Mouse (Mus musculus) lung, embryonic 14.5 days (tissue): ENCODE measurements around the gene Zfp408. TPM values are rescaled to one million over a fixed set of nuclear protein-coding genes. Genes with fewer than 3 reads are reported as not detected.
"Not testable (repeated sequence)": the region's sequence is repeated elsewhere in the genome, so short reads cannot be mapped to it uniquely, and the experiment has no call there.

ENCODE experiments used
- ATAC-seq: fragments of 200-750 bp; cut with Nextera tagmentation; 2 replicates; pipeline ENCODE4 v1.8.0; 2017; ENCODE audit warnings: mild to moderate bottlenecking, moderate TSS enrichment, moderate library complexity; ENCODE audit not compliant: insufficient read depth
- DNase-seq: peaks from one replicate; pipeline ENCODE4 v3.0.0-alpha.2; 2015
- H3K27ac ChIP-seq: fragments of 300-500 bp; sonication (generic); 2 replicates; pipeline ENCODE4 v1.5.1; 2014; ENCODE audit warnings: low read depth, mild to moderate bottlenecking, moderate library complexity
- H3K27me3 ChIP-seq: fragments of 300-500 bp; sonication (generic); 2 replicates; pipeline ENCODE4 v1.6.1; 2014; ENCODE audit warnings: low read length, control low read depth; ENCODE audit not compliant: insufficient read depth
- H3K36me3 ChIP-seq: fragments of 300-500 bp; sonication (generic); 2 replicates; pipeline ENCODE4 v1.6.1; 2014; ENCODE audit warnings: control low read depth; ENCODE audit not compliant: insufficient read depth
- H3K4me1 ChIP-seq: fragments of 300-500 bp; sonication (generic); 2 replicates; pipeline ENCODE4 v1.6.1; 2014; ENCODE audit warnings: antibody characterized with exemption, control low read depth; ENCODE audit not compliant: insufficient read depth
- H3K4me2 ChIP-seq: fragments of 300-500 bp; sonication (generic); 2 replicates; pipeline ENCODE4 v1.6.1; 2014; ENCODE audit warnings: mild to moderate bottlenecking
- H3K4me3 ChIP-seq: fragments of 300-500 bp; sonication (generic); 2 replicates; pipeline ENCODE4 v1.5.1; 2014; ENCODE audit warnings: low read depth, low read length
- H3K9ac ChIP-seq: fragments of 300-500 bp; sonication (generic); 2 replicates; pipeline ENCODE4 v1.6.1; 2014
- H3K9me3 ChIP-seq: fragments of 300-500 bp; sonication (generic); 2 replicates; pipeline ENCODE4 v1.6.1; 2016; ENCODE audit warnings: low read depth, low read length, control low read depth
- CTCF ChIP-seq: IDR thresholded peaks from 2 replicates; pipeline ENCODE4 v1.5.1; 2016; ENCODE audit warnings: antibody characterized with exemption, low read depth
- WGBS: fragments of 180-500 bp; shearing (Covaris S2); extraction: QIAGEN DNeasy Blood & Tissue Kit; methylation state at CpG from one replicate; pipeline ENCODE4 v1.1.7; 2014; 5-methylcytosine and 5-hydroxymethylcytosine counted together
- polyA plus RNA-seq: library from polyadenylated mRNA; unstranded; fragments of >200 nt; fragmentation: Nextera tagmentation; extraction: Ambion mirVana; gene quantifications from 2 replicates; pipeline ENCODE4 v1.2.1, GENCODE M21; 2014

Zfp408 gene
- polyA plus RNA-seq, 1 experiment from 2014 or later = 7.0 TPM

DNA sequence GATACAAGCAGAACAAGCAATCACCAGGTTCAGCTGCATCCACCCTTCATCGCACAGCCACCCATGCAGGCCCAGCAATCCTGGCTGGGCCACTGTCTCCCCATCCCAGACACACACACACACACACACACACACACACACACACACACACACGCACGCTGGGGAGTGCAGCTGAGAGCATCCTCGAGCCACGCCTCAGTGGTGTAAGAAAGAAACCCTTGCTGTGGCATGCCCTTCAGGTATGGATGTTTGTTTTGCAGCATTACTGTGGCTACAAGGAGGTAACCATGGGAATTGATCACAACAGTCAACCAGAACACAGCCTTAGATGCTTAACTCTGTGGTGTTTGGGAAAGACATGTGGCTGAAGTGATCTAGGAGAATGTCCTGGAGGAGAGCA lies 17.3 kb downstream of the Zfp408 start:
- Histone ChIP-seq H3K27me3 (no peaks in the 10 kb centered on the region), H3K4me3 (no peak overlapping the region), H3K4me2 (no peak overlapping the region), H3K9ac (no peak overlapping the region), H3K27ac (no peak overlapping the region), H3K4me1 (no peaks in the 10 kb centered on the region), H3K36me3 (no peaks in the 10 kb centered on the region), H3K9me3 (no peaks in the 10 kb centered on the region)
- ATAC-seq = no peak
- WGBS = 67% methylated on average over 5 of the region's 5 CpGs
- no peak for TF ChIP-seq CTCF
- no peak for DNase-seq

DNA sequence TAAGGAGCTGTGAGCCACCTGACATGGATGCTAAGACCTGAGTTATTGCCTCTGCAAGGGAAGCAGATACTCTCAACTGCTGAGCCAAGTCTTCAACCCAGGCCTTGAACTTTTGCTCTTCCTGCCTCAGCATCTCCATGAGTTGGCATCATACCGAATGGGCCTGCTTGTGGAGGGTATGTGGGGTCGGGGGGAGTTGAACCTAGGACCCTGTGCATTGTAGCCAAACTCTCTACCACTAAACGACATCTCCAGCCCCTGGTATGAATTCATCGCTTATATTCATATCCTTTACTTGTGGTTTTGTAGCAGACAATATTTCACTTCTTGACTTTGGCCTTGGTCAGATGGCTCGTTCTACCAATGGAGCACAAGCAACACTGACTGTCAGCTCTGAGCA lies 17.8 kb downstream of the Zfp408 start:
- DNase-seq (no peak), ATAC-seq (no peak)
- H3K27ac ChIP-seq = no peak overlapping the region
- no peak overlapping the region for H3K4me2 ChIP-seq
- no peak overlapping the region for H3K4me3 ChIP-seq
- no peaks in the 10 kb centered on the region for H3K4me1 ChIP-seq
- no peaks in the 10 kb centered on the region for H3K36me3 ChIP-seq
- no peaks in the 10 kb centered on the region for H3K9me3 ChIP-seq
- no peaks in the 10 kb centered on the region for H3K27me3 ChIP-seq
- no peak overlapping the region for H3K9ac ChIP-seq
- no peak for TF ChIP-seq CTCF
- 78% methylated on average over 5 of the region's 5 CpGs for WGBS

DNA sequence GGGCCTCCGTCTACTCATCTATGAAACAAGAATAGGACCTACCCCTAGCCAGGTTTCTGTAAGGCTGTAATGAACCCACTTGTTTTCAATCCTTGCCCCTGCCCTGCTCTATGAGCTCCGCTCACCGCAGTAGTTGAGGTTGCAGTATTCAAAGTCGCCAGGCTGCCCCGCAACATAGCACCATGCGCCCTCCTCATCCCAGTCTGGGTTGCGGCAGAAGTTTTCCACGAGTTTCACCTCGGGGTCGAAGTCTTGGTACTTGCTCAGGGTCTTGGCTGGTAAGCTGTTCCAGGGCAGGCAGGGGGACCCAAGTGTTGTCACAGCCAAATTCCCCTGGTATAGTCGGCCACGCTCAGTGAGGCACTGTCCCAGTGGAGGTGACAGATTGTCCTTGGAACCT lies 19.2 kb downstream of the Zfp408 start:
- Histone ChIP-seq H3K4me2 (no peak overlapping the region), H3K9ac (no peak overlapping the region), H3K4me3 (no peak overlapping the region), H3K9me3 (no peaks in the 10 kb centered on the region), H3K27me3 (no peaks in the 10 kb centered on the region), H3K4me1 (no peaks in the 10 kb centered on the region), H3K27ac (no peak overlapping the region), H3K36me3 (no peaks in the 10 kb centered on the region)
- TF ChIP-seq CTCF = no peak
- WGBS = 85% methylated on average over 12 of the region's 12 CpGs
- DNase-seq (no peak), ATAC-seq (no peak)

DNA sequence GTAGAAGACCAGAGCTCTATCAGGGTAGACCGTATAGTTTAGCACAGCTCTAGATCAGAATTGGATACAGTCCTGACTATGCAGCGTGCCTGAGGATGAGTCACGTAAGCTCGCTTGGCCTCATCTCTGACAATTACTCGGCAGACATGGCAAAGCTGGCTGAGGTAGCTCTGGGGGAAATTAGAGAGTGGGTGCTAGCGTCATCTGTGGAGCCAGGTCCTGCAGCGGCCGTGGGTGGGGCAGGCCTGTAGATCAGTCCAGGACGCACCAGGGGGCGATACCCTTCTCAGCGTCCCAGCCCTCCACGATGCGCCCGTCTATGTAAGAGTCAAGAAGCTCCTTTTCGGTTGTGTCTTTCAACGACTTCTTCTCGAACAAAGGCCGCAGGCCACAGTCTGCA lies 19.9 kb downstream of the Zfp408 start:
- ATAC-seq (no peak), DNase-seq (no peak)
- Histone ChIP-seq H3K36me3 (0 out of 2 replicates have a peak, but pooled peaks cover under 1% of the 10 kb centered on the region), H3K4me3 (no peak overlapping the region), H3K4me1 (no peaks in the 10 kb centered on the region), H3K27ac (no peak overlapping the region), H3K9ac (no peak overlapping the region), H3K27me3 (no peaks in the 10 kb centered on the region), H3K9me3 (no peaks in the 10 kb centered on the region), H3K4me2 (no peak overlapping the region)
- WGBS = 79% methylated on average over 18 of the region's 18 CpGs
- TF ChIP-seq CTCF = no peak

- no peak for TF ChIP-seq CTCF
- H3K9me3 ChIP-seq = no peaks in the 10 kb centered on the region
- no peaks in the 10 kb centered on the region for H3K4me1 ChIP-seq
- peaks cover 12% of the 10 kb centered on the region; the same call in 1 of the 2 replicates for H3K36me3 ChIP-seq
- 91% methylated on average over 8 of the region's 8 CpGs for WGBS
- no peaks in the 10 kb centered on the region for H3K27me3 ChIP-seq
- no peak for DNase-seq
- H3K4me2 ChIP-seq = no peak overlapping the region
- H3K9ac ChIP-seq = no peak overlapping the region
- no peak overlapping the region for H3K4me3 ChIP-seq
- no peak overlapping the region for H3K27ac ChIP-seq
- no peak for ATAC-seq
Measured at GRCm38 (mm10) chr2:91628171-91628570, 21.4 kb downstream of the Zfp408 start.

GRCm38 (mm10) chr2:91627486-91627885 lies 22.1 kb downstream of the Zfp408 start:
- Histone ChIP-seq H3K9ac (no peak overlapping the region), H3K4me3 (no peak overlapping the region), H3K9me3 (no peaks in the 10 kb centered on the region), H3K4me1 (no peaks in the 10 kb centered on the region), H3K27ac (no peak overlapping the region), H3K4me2 (no peak overlapping the region), H3K27me3 (no peaks in the 10 kb centered on the region), H3K36me3 (peaks cover 15% of the 10 kb centered on the region)
- WGBS = 61% methylated on average over 5 of the region's 5 CpGs
- DNase-seq (no peak), ATAC-seq (no peak)
- TF ChIP-seq CTCF = no peak

GRCm38 (mm10) chr2:91623366-91623765 lies 26.2 kb downstream of the Zfp408 start:
- H3K9me3 ChIP-seq, H3K27me3 ChIP-seq, H3K9ac ChIP-seq, DNase-seq, H3K4me3 ChIP-seq, H3K27ac ChIP-seq, H3K4me2 ChIP-seq, ATAC-seq, H3K4me1 ChIP-seq: not testable (repeated sequence)
- WGBS = 94% methylated on average over 7 of the region's 7 CpGs
- peaks cover 54% of the 10 kb centered on the region for H3K36me3 ChIP-seq

DNA sequence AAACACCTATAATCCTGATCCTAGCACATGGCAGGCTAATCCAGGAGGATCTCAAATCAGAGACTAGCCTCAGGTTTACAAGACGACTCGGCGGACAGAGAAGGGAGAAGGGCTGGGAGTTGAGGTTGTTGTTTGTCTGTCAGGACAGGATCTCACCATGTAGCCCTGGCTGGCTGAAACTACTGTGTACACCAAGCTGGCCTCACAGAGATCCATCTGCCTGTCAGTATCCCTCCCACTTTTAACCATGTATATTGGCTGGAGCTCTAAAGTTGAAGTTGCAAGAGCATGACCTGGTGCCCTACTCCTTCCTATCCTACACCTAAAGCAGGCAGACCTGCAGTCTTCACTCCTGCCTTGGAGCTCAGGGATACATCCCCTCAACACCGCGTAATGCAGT lies 27.2 kb downstream of the Zfp408 start:
- Histone ChIP-seq H3K27ac (no peak overlapping the region), H3K9me3 (no peaks in the 10 kb centered on the region), H3K36me3 (peaks cover 64% of the 10 kb centered on the region), H3K4me2 (no peak overlapping the region), H3K4me3 (no peak overlapping the region), H3K4me1 (no peaks in the 10 kb centered on the region), H3K27me3 (no peaks in the 10 kb centered on the region), H3K9ac (no peak overlapping the region)
- WGBS = 89% methylated on average over 5 of the region's 5 CpGs
- DNase-seq (no peak), ATAC-seq (no peak)
- no peak for TF ChIP-seq CTCF

DNA sequence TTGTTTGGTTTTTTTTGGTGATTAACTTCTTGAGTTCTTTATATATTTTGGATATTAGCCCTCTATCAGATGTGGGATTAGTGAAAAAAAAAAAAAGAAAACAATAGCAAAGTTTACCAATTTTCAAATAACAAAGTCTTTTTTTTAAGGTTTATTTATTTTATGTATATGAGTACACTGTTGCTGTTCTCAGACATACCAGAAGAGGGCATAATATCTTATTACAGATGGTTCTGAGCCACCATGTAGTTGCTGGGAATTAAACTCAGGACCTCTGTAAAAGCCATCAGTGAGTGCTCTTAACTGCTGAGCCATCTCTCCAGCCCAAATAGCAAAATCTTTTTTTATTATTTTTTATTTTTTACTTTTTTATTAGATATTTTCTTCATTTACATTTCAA lies 40.2 kb downstream of the Zfp408 start:
- not testable (repeated sequence) for H3K9ac ChIP-seq, H3K27me3 ChIP-seq, H3K4me3 ChIP-seq, H3K4me1 ChIP-seq, ATAC-seq, H3K4me2 ChIP-seq, H3K9me3 ChIP-seq, H3K27ac ChIP-seq
- peak; percentile 6 for DNase-seq
- peaks cover 59% of the 10 kb centered on the region for H3K36me3 ChIP-seq
